Mouse (Mus musculus): ENCODE data around the gene Fbxo48. TPM values are rescaled to one million over a fixed set of nuclear protein-coding genes. Genes with fewer than 3 reads are reported as not detected.

Fbxo48 gene
- polyA plus RNA-seq (2014; fragmentation: Illumina TruSeq; extraction: RNeasy Lipid Tissue Mini Kit (QIAGEN cat#74804); ENCODE audit: low replicate concordance): 9.1 TPM

GRCm38 (mm10) chr11:16950976-16951760 lies at the start of gene Fbxo48:
TSS of gene Fbxo48 (plus strand) at chr11:16951375.

Other genes starting within 250 kb of the Fbxo48 start
- 9.7 TPM for gene Egfr, start 199.2 kb upstream of the Fbxo48 start, polyA plus RNA-seq (2014; fragmentation: Illumina TruSeq; extraction: RNeasy Lipid Tissue Mini Kit (QIAGEN cat#74804); ENCODE audit: low replicate concordance)
- 3.3 TPM for gene Cnrip1, start 100.2 kb downstream of the Fbxo48 start, polyA plus RNA-seq (2014; fragmentation: Illumina TruSeq; extraction: RNeasy Lipid Tissue Mini Kit (QIAGEN cat#74804); ENCODE audit: low replicate concordance)
- 21.1 TPM for gene Plek, start 101.0 kb downstream of the Fbxo48 start, polyA plus RNA-seq (2014; fragmentation: Illumina TruSeq; extraction: RNeasy Lipid Tissue Mini Kit (QIAGEN cat#74804); ENCODE audit: low replicate concordance)
- 282 TPM for gene Ppp3r1, start 207.9 kb downstream of the Fbxo48 start, polyA plus RNA-seq (2014; fragmentation: Illumina TruSeq; extraction: RNeasy Lipid Tissue Mini Kit (QIAGEN cat#74804); ENCODE audit: low replicate concordance)
- 13.6 TPM for gene Wdr92, start 230.7 kb downstream of the Fbxo48 start, polyA plus RNA-seq (2014; fragmentation: Illumina TruSeq; extraction: RNeasy Lipid Tissue Mini Kit (QIAGEN cat#74804); ENCODE audit: low replicate concordance)

Measured in small intestine, adult 10 weeks (tissue).